Mouse (Mus musculus): ENCODE data around the gene Sap30bp. TPM values are rescaled to one million over a fixed set of nuclear protein-coding genes. Genes with fewer than 3 reads are reported as not detected.

The Sap30bp gene
- total and polyA plus RNA-seq, 3 experiments: 49.1 to 69.2 TPM; not detected in 1

DNA sequence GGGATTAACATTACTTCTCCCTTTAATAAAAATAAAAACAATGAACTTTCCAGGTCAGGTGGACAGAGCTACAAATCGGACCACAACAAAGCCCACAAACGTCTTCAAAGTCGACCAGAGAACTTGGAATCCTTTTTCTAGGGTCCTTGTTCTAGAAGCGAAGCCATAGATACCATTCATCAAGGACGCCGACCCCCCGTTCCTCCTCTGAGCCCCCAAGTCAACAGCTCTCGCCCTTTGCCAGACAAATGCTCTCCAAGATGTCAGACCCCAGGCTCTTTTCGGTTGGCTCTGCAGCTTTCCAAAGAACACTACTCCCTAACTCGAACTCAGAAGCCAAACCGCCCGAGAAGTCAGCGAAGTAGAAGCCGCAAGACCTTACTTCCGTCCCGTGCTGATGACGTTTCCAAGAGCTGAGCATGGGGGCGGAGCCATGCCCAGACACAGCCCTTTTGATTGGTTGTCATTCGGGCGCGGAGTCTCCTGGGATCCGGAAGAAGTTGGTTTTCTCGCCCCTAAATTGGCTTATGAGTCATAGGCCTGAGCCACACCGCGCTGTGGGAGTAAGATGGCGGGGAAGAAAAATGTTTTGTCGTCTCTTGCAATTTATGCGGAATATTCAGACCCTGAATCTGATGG, at the start of gene Sap30bp, which contains the start of gene Recql5 (continued):
- no peak for TF ChIP-seq ZKSCAN1 (IDR thresholded peaks at IDR 0.05; ENCODE audit: low read depth, low read length)
- TF ChIP-seq GABPA (IDR thresholded peaks at IDR 0.05; ENCODE audit: low read depth, low read length): no peak
- TF ChIP-seq USF2 (IDR thresholded peaks at IDR 0.05; ENCODE audit: borderline replicate concordance in 1 of 2, insufficient read depth in 1 of 2, low read depth in 1 of 2, low read length in 2 of 2): no peak

DNA sequence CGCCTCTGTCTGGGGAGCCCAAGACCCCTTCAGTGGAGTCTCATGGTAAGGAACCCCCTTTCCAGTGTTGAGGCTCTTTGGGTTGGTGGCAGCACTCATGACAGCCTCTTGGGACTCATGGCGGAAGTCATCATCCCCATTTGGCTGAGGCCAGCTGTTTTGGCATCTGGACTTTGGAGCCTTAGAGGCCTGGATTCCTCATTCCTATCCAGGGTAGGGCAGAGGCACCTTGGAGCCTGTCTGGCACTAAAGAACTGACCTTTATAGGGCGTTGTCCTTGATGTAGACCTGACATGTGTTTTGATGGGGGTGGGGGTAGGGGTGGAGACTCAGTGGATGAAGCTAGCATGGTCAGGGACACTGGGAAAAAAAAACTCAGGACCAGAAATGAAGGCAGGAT, 48.7 kb upstream of the Sap30bp start:
- TF ChIP-seq SIN3A (IDR thresholded peaks at IDR 0.05; ENCODE audit: low read length) (no peak), USF2 (IDR thresholded peaks at IDR 0.05; ENCODE audit: borderline replicate concordance in 1 of 2, insufficient read depth in 1 of 2, low read depth in 1 of 2, low read length in 2 of 2) (no peak), UBTF (IDR thresholded peaks at IDR 0.05; ENCODE audit: borderline replicate concordance, insufficient read depth, low read depth, low read length) (no peak), NRF1 (IDR thresholded peaks at IDR 0.05; ENCODE audit: insufficient read depth, low read depth, low read length, poor library complexity, severe bottlenecking) (no peak)
- no peaks in the 10 kb centered on the region for H3K27me3 ChIP-seq (ENCODE audit: control insufficient read depth in 1 of 2, insufficient read depth in 2 of 2, low read length in 2 of 2)

GRCm38 (mm10) chr11:115885281-115885680, 47.8 kb upstream of the Sap30bp start:
- no peaks in the 10 kb centered on the region for H3K4me1 ChIP-seq (ENCODE audit: control insufficient read depth in 1 of 2, insufficient read depth in 2 of 2, low read length in 2 of 2)
- no peaks in the 10 kb centered on the region for H3K79me2 ChIP-seq (ENCODE audit: control insufficient read depth, insufficient read depth, low read length, poor library complexity)
- H3K9ac ChIP-seq (ENCODE audit: control insufficient read depth, low read depth, low read length, poor library complexity, severe bottlenecking): no peak overlapping the region
- DNase-seq (ENCODE audit: low read depth, low spot score): no peak
- H3K27ac ChIP-seq (ENCODE audit: control insufficient read depth, low read depth, low read length): no peak overlapping the region
- no peak overlapping the region for H3K4me3 ChIP-seq (ENCODE audit: control insufficient read depth in 1 of 2, insufficient read depth in 1 of 2, low read depth in 2 of 2, low read length in 2 of 2)
- H3K36me3 ChIP-seq (ENCODE audit: control insufficient read depth in 1 of 2, insufficient read depth in 2 of 2, low read length in 2 of 2): no peaks in the 10 kb centered on the region
- TF ChIP-seq GABPA (IDR thresholded peaks at IDR 0.05; ENCODE audit: low read depth, low read length) (no peak), RCOR1 (IDR thresholded peaks at IDR 0.05; ENCODE audit: low read depth, low read length) (no peak), CHD2 (IDR thresholded peaks at IDR 0.05; ENCODE audit: low read length) (no peak), SMC3 (IDR thresholded peaks at IDR 0.05; ENCODE audit: low read depth, low read length) (no peak)
- no peaks in the 10 kb centered on the region for H3K27me3 ChIP-seq (ENCODE audit: control insufficient read depth in 1 of 2, insufficient read depth in 2 of 2, low read length in 2 of 2)
- no peaks in the 10 kb centered on the region for H3K9me3 ChIP-seq (replicated peaks; ENCODE audit: insufficient read depth, low read length)

More for the DNA sequence above, 48.7 kb upstream of the Sap30bp start:
- Histone ChIP-seq H3K4me3 (ENCODE audit: control insufficient read depth in 1 of 2, insufficient read depth in 1 of 2, low read depth in 2 of 2, low read length in 2 of 2) (no peak overlapping the region), H3K9ac (ENCODE audit: control insufficient read depth, low read depth, low read length, poor library complexity, severe bottlenecking) (no peak overlapping the region), H3K79me2 (ENCODE audit: control insufficient read depth, insufficient read depth, low read length, poor library complexity) (no peaks in the 10 kb centered on the region), H3K9me3 (replicated peaks; ENCODE audit: insufficient read depth, low read length) (no peaks in the 10 kb centered on the region), H3K27ac (ENCODE audit: control insufficient read depth, low read depth, low read length) (no peak overlapping the region), H3K36me3 (ENCODE audit: control insufficient read depth in 1 of 2, insufficient read depth in 2 of 2, low read length in 2 of 2) (no peaks in the 10 kb centered on the region), H3K4me1 (ENCODE audit: control insufficient read depth in 1 of 2, insufficient read depth in 2 of 2, low read length in 2 of 2) (no peaks in the 10 kb centered on the region)
- no peak for DNase-seq (ENCODE audit: low read depth, low spot score)

- Histone ChIP-seq H3K4me1 (ENCODE audit: control insufficient read depth in 1 of 2, insufficient read depth in 2 of 2, low read length in 2 of 2) (no peaks in the 10 kb centered on the region), H3K9me3 (replicated peaks; ENCODE audit: insufficient read depth, low read length) (no peaks in the 10 kb centered on the region), H3K27ac (ENCODE audit: control insufficient read depth, low read depth, low read length) (no peak overlapping the region), H3K4me3 (ENCODE audit: control insufficient read depth in 1 of 2, insufficient read depth in 1 of 2, low read depth in 2 of 2, low read length in 2 of 2) (no peak overlapping the region), H3K36me3 (ENCODE audit: control insufficient read depth in 1 of 2, insufficient read depth in 2 of 2, low read length in 2 of 2) (no peaks in the 10 kb centered on the region), H3K27me3 (ENCODE audit: control insufficient read depth in 1 of 2, insufficient read depth in 2 of 2, low read length in 2 of 2) (no peaks in the 10 kb centered on the region), H3K79me2 (ENCODE audit: control insufficient read depth, insufficient read depth, low read length, poor library complexity) (no peaks in the 10 kb centered on the region), H3K9ac (ENCODE audit: control insufficient read depth, low read depth, low read length, poor library complexity, severe bottlenecking) (no peak overlapping the region)
- TF ChIP-seq ZKSCAN1 (IDR thresholded peaks at IDR 0.05; ENCODE audit: low read depth, low read length): no peak
- no peak for TF ChIP-seq TBP (IDR thresholded peaks at IDR 0.05; ENCODE audit: low read depth, low read length)
- DNase-seq (ENCODE audit: low read depth, low spot score): no peak
Observed at GRCm38 (mm10) chr11:115886446-115886845, 46.6 kb upstream of the Sap30bp start.

Measured in MEL (cell line).